Mouse (Mus musculus): Measurements from ENCODE around the gene Plin1. TPM values are rescaled to one million over a fixed set of nuclear protein-coding genes. Genes with fewer than 3 reads are reported as not detected.

Plin1 gene
- total RNA-seq (2021): under 1 TPM; 0.18 to 0.22 TPM
- long read RNA-seq: 0 reads

GRCm38 (mm10) chr7:79732622-79733021 is at the start of gene Plin1:
TSS of gene Plin1 (minus strand) at chr7:79732903.
- DNase-seq (ENCODE audit: low spot score in 2 of 2): no peak

GRCm38 (mm10) chr7:79782516-79782855 is 49.8 kb upstream of the Plin1 start:
- no peak for DNase-seq (ENCODE audit: low spot score in 2 of 2)

- DNase-seq (ENCODE audit: low spot score in 2 of 2): no peak
Measured at GRCm38 (mm10) chr7:79781826-79782515, 49.3 kb upstream of the Plin1 start.

- DNase-seq (ENCODE audit: low spot score in 2 of 2): peak; percentile 81 to 82
Measured at GRCm38 (mm10) chr7:79780647-79781626, 48.2 kb upstream of the Plin1 start.

- no peak for DNase-seq (ENCODE audit: low spot score in 2 of 2)
Measured at GRCm38 (mm10) chr7:79771561-79772512, 39.1 kb upstream of the Plin1 start.

GRCm38 (mm10) chr7:79769664-79770063 is 37.0 kb upstream of the Plin1 start:
- no peak for DNase-seq (ENCODE audit: low spot score in 2 of 2)

- DNase-seq (ENCODE audit: low spot score in 2 of 2): no peak
Measured at GRCm38 (mm10) chr7:79765991-79766390, 33.3 kb upstream of the Plin1 start.

- no peak for DNase-seq (ENCODE audit: low spot score in 2 of 2)
Measured at GRCm38 (mm10) chr7:79762106-79762505, 29.4 kb upstream of the Plin1 start.

- no peak for DNase-seq (ENCODE audit: low spot score in 2 of 2)
Measured at GRCm38 (mm10) chr7:79761124-79761876, 28.6 kb upstream of the Plin1 start.

GRCm38 (mm10) chr7:79759766-79760165 is 27.1 kb upstream of the Plin1 start:
- no peak for DNase-seq (ENCODE audit: low spot score in 2 of 2)

GRCm38 (mm10) chr7:79758176-79758575 is 25.5 kb upstream of the Plin1 start:
- no peak for DNase-seq (ENCODE audit: low spot score in 2 of 2)

GRCm38 (mm10) chr7:79756334-79756733 is 23.6 kb upstream of the Plin1 start:
- DNase-seq (ENCODE audit: low spot score in 2 of 2): no peak

GRCm38 (mm10) chr7:79749511-79749910 is 16.8 kb upstream of the Plin1 start:
- no peak for DNase-seq (ENCODE audit: low spot score in 2 of 2)

GRCm38 (mm10) chr7:79747659-79748058 is 15.0 kb upstream of the Plin1 start:
- DNase-seq (ENCODE audit: low spot score in 2 of 2): no peak

- no peak for DNase-seq (ENCODE audit: low spot score in 2 of 2)
Measured at GRCm38 (mm10) chr7:79744585-79744984, 11.9 kb upstream of the Plin1 start.

- DNase-seq (ENCODE audit: low spot score in 2 of 2): no peak
Measured at GRCm38 (mm10) chr7:79744051-79744450, 11.3 kb upstream of the Plin1 start.

- peak; percentile 74 to 77 for DNase-seq (ENCODE audit: low spot score in 2 of 2)
Measured at GRCm38 (mm10) chr7:79742659-79743536, 10.2 kb upstream of the Plin1 start, which contains the start of the genes Pex11a and Wdr93. TSS of gene Pex11a (minus strand) at chr7:79743131. TSS of gene Wdr93 (plus strand) at chr7:79743163.

- no peak for DNase-seq (ENCODE audit: low spot score in 2 of 2)
Measured at GRCm38 (mm10) chr7:79742277-79742658, 9.6 kb upstream of the Plin1 start.

GRCm38 (mm10) chr7:79740279-79740678 is 7.6 kb upstream of the Plin1 start:
- DNase-seq (ENCODE audit: low spot score in 2 of 2): no peak

Measured in layer of hippocampus, postnatal 10 days (tissue).